In the genomic region with DNA sequence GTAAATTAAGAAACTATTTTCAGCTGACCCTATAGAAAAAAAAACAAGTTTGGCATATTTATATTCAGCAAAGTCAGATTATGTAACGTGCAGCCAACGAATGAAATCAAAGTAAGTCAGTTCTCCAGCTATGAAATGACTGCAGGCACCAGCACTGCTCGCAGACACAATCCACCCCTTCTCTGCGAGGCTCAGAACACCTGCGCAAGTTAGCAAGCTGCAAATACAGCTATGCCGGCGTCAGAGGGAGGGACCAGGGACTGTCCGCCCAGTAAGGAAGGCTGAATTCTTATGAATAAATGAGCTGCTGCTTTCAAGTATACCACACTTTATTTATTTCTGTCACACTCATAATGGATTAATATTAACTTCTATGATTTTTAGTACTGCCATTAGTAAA, we compare ENCODE assay signal across 29 mouse cellular contexts. TPM values are rescaled to one million over a fixed set of nuclear protein-coding genes. Genes with fewer than 3 reads are reported as not detected.
A peak's percentile ranks its signal among the peaks of the same experiment; 100 is the strongest.
DNase-seq lines count a peak whose midpoint lies in the region; ATAC-seq lines count a peak whose summit lies in the region.
"Had no signal": no experiment of that assay in that cellular context is flagged by ENCODE, and none has a peak within 500 bp of the region (broad histone marks: within the 10 kb centered on the region; RNA-seq: fewer than 3 reads in every experiment).

No protein-coding gene starts in this region.

- peak; percentile 92 for ATAC-seq in frontal cortex, adult (ENCODE audit: low TSS enrichment)
- ATAC-seq in heart, embryonic 11.5 days (replicated peaks; ENCODE audit: insufficient number of reproducible peaks, low FRiP score, low TSS enrichment), result no peak
- no peak for ATAC-seq in hindbrain, embryonic 16.5 days
- ATAC-seq: activated CD4-positive, CD25-positive, alpha-beta regulatory T cell, adult 4 months; CD4-positive, CD25-positive, alpha-beta regulatory T cell, adult 4 months; forebrain, embryonic 14.5 days; forebrain, embryonic 16.5 days; Patski had no signal

- H3K4me2 ChIP-seq in heart, embryonic 11.5 days, result no peak overlapping the region
- H3K4me2 ChIP-seq in hindbrain, embryonic 16.5 days (ENCODE audit: low read length), result no peak overlapping the region
- H3K4me2 ChIP-seq: embryonic facial prominence, embryonic 13.5 days; embryonic facial prominence, embryonic 15.5 days; forebrain, embryonic 12.5 days had no signal

- H3K4me1 ChIP-seq in heart, embryonic 10.5 days, result peaks cover 7% of the 10 kb centered on the region
- peaks cover 6% of the 10 kb centered on the region; the same call in 1 of the 2 replicates for H3K4me1 ChIP-seq in heart, embryonic 11.5 days (ENCODE audit: control insufficient read depth, insufficient read depth, low read length)
- H3K4me1 ChIP-seq in hindbrain, embryonic 16.5 days (ENCODE audit: control insufficient read depth, insufficient read depth, low read depth, low read length), result no peaks in the 10 kb centered on the region
- H3K4me1 ChIP-seq: embryonic facial prominence, embryonic 13.5 days; embryonic facial prominence, embryonic 15.5 days; forebrain, embryonic 10.5 days; forebrain, embryonic 12.5 days had no signal

- H3K9ac ChIP-seq in heart, embryonic 11.5 days (ENCODE audit: low read depth, low read length), result no peak overlapping the region
- no peak overlapping the region for H3K9ac ChIP-seq in hindbrain, embryonic 16.5 days (ENCODE audit: low read depth, low read length)
- H3K9ac ChIP-seq: embryonic facial prominence, embryonic 13.5 days; embryonic facial prominence, embryonic 15.5 days; forebrain, embryonic 12.5 days had no signal

- no peak overlapping the region for H3K4me3 ChIP-seq in heart, embryonic 10.5 days
- H3K4me3 ChIP-seq in heart, embryonic 11.5 days (ENCODE audit: low read depth, low read length), result no peak overlapping the region
- H3K4me3 ChIP-seq in hindbrain, embryonic 16.5 days (ENCODE audit: low read length), result no peak overlapping the region
- H3K4me3 ChIP-seq: embryonic facial prominence, embryonic 13.5 days; embryonic facial prominence, embryonic 15.5 days; erythroblast, embryonic 14.5 days; forebrain, embryonic 10.5 days; forebrain, embryonic 12.5 days had no signal

- H3K27me3 ChIP-seq in heart, embryonic 10.5 days (ENCODE audit: insufficient read depth, poor library complexity, severe bottlenecking), result no peaks in the 10 kb centered on the region
- no peaks in the 10 kb centered on the region for H3K27me3 ChIP-seq in heart, embryonic 11.5 days (ENCODE audit: control insufficient read depth, insufficient read depth, low read length)
- no peaks in the 10 kb centered on the region for H3K27me3 ChIP-seq in hindbrain, embryonic 16.5 days (replicated peaks; ENCODE audit: control insufficient read depth, insufficient read depth, low read length)
- H3K27me3 ChIP-seq: CH12.LX; embryonic facial prominence, embryonic 13.5 days; embryonic facial prominence, embryonic 15.5 days; forebrain, embryonic 12.5 days; Patski had no signal

- WGBS in heart, embryonic 10.5 days, result 92% methylated on average over 8 of the region's 8 CpGs
- WGBS in heart, embryonic 11.5 days (ENCODE audit: insufficient replicate concordance), result 92% methylated on average over 8 of the region's 8 CpGs
- 95% methylated on average over 8 of the region's 8 CpGs for WGBS in hindbrain, embryonic 16.5 days

- H3K27ac ChIP-seq in heart, embryonic 10.5 days, result no peak overlapping the region
- no peak overlapping the region for H3K27ac ChIP-seq in heart, embryonic 11.5 days (ENCODE audit: low read depth, low read length)
- no peak overlapping the region for H3K27ac ChIP-seq in hindbrain, embryonic 16.5 days (ENCODE audit: low read depth, low read length)
- H3K27ac ChIP-seq: embryonic facial prominence, embryonic 13.5 days; embryonic facial prominence, embryonic 15.5 days; forebrain, embryonic 10.5 days; forebrain, embryonic 12.5 days had no signal

- H3K9me3 ChIP-seq in heart, embryonic 10.5 days, result no peaks in the 10 kb centered on the region
- no peaks in the 10 kb centered on the region for H3K9me3 ChIP-seq in heart, embryonic 11.5 days (replicated peaks; ENCODE audit: control insufficient read depth, low read length)
- H3K9me3 ChIP-seq in hindbrain, embryonic 16.5 days (ENCODE audit: control insufficient read depth, low read length), result no peaks in the 10 kb centered on the region
- H3K9me3 ChIP-seq: embryonic facial prominence, embryonic 13.5 days; embryonic facial prominence, embryonic 15.5 days; forebrain, embryonic 10.5 days; forebrain, embryonic 12.5 days; G1E had no signal

- peaks cover 45% of the 10 kb centered on the region for H3K36me3 ChIP-seq in heart, embryonic 10.5 days
- peaks cover 12% of the 10 kb centered on the region; the same call in 1 of the 2 replicates for H3K36me3 ChIP-seq in heart, embryonic 11.5 days (ENCODE audit: control insufficient read depth, insufficient read depth, low read length)
- peaks cover 17% of the 10 kb centered on the region for H3K36me3 ChIP-seq in hindbrain, embryonic 16.5 days (ENCODE audit: control insufficient read depth, insufficient read depth, low read length)

- DNase-seq in frontal cortex, postnatal 25 days (ENCODE audit: low spot score in 2 of 2), result no peak
- peak; percentile 47 for DNase-seq in heart, embryonic 10.5 days (ENCODE audit: low spot score)
- peak; percentile 60 for DNase-seq in right cerebral cortex, adult 18-20 months
- DNase-seq in right cerebral cortex, postnatal 4 days, result no peak
- peak; percentile 34 for DNase-seq in telencephalon, adult 2 months (ENCODE audit: low read depth, low spot score)
- DNase-seq: adrenal gland, postnatal 10 days; adrenal gland, postnatal 25 days; B cell, adult 2 months; cerebellum, adult 11-12 months; cerebellum, adult 2 months; cerebellum, adult 9-10 months; cerebellum, postnatal 10 days; cerebellum, postnatal 25 days; embryo, embryonic 11 days had no signal

RNA-seq across cellular contexts. Expression of a gene that starts 40.2 kb away (rescaled TPM):
- 400 and 430 TPM in 2 replicates for polyA plus RNA-seq in heart, embryonic 10.5 days (2016; fragmentation: Nextera tagmentation; extraction: Ambion mirVana)
- 430 and 458 TPM in 2 replicates for polyA plus RNA-seq in heart, embryonic 11.5 days (2014; fragmentation: Nextera tagmentation; extraction: Ambion mirVana)
- 120 and 121 TPM in 2 replicates for polyA plus RNA-seq in hindbrain, embryonic 16.5 days (2015; fragmentation: Nextera tagmentation; extraction: Ambion mirVana)
- polyA plus RNA-seq: G1E had no signal

RNA-seq across cellular contexts. Expression of a gene that starts 50.2 kb away (rescaled TPM):
- 20.9 and 21.7 TPM in 2 replicates for polyA plus RNA-seq in heart, embryonic 10.5 days (2016; fragmentation: Nextera tagmentation; extraction: Ambion mirVana)
- polyA plus RNA-seq in heart, embryonic 11.5 days (2014; fragmentation: Nextera tagmentation; extraction: Ambion mirVana), result 14.9 and 19.7 TPM in 2 replicates
- polyA plus RNA-seq in hindbrain, embryonic 16.5 days (2015; fragmentation: Nextera tagmentation; extraction: Ambion mirVana), result 51.2 TPM in 2 replicates
- polyA plus RNA-seq: erythroblast, embryonic 14.5 days had no signal

Comparison
In these comparisons a context has a peak if more than half of its experiments do, and no peak if none do; other contexts are left out.
1. DNase-seq: peak in heart, embryonic 10.5 days (single experiment), right cerebral cortex, adult 18-20 months (single experiment) and telencephalon, adult 2 months (single experiment); none in frontal cortex, postnatal 25 days (0 of 2) and right cerebral cortex, postnatal 4 days (single experiment).